Mouse (Mus musculus) erythroblast, embryonic 14.5 days (primary cell): ENCODE measurements around the gene Ergic1.

Experiments
- GATA1 ChIP-seq: IDR thresholded peaks from 2 replicates; pipeline ENCODE4 v1.6.1; 2012; ENCODE audit warnings: low read length, inconsistent platforms, mixed read lengths
- TAL1 ChIP-seq: IDR thresholded peaks from 3 replicates; pipeline ENCODE4 v1.6.1; 2012; ENCODE audit warnings: low read length, inconsistent platforms, mixed read lengths

DNA sequence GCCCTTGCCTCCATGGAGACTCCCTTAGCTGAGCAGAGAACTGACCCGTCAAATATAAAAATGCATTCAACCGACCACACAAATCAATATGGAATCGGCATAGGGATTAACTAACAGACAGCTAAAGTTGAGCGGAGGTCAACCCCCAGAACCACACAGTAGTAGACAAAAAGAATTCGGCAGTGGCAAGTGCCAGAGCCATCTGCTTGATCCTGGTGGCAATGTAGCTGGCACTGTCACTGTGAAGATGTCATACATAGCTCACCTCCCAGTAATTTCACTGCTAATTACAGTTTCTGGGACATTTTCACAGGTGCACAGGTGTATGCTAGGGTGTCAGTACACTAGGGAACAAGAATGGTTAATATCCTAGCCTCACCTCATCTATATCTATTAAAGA lies 21.2 kb upstream of the Ergic1 start:
- TF ChIP-seq TAL1 (no peak), GATA1 (no peak)
